Mouse (Mus musculus) cerebellum, postnatal 25 days (tissue): ENCODE measurements around the gene Rai1.

Experiments used
- DNase-seq, 2 experiments: peaks; one replicate each; pipeline ENCODE4 v3.0.0; 2021; ENCODE audit warnings: mixed read lengths in 2 of 2

Gene Rai1

DNA sequence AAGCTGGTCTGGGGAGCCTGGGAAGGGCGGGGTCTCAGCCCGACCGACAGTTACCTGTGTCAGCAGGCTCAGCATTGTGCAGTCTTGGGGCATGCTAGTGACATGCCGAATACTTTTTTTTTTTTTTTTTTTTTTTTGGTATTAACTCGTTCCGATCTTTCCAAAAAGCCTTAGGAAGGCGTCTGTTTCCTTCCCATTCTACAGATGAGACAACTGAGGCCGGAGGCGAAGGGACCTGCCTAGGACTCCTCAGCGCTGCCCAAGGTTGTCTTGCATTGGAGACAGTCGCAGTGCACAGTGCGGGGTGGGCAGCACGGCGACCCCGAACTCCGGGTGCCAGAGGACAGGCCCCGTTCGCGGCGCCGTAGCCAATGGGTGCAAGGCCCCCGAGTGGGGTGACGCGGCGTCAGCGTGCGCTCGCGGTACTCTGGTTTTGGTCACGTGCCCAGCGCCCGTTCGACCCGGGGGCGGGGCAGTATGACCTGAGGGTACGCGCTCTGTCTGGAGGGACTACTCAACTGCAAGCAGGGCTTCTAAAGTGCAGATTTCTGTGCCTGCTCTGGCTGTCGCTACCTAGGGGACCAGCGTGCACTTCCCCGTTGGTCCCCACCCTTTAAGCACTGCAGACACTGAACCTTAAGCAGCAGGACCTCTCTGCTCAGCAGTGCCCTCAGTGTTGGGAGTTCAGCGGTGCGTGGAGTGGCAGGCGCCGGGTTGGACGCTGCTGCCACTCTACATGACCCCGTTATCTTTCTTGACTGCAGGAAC is 117.8 kb downstream of the Rai1 start, which contains the start of gene Srebf1:
Gene Srebf1 (minus strand): TSS at position 113 of the 768 bp plus-strand sequence.
- DNase-seq: peak; percentile 62 to 77

DNA sequence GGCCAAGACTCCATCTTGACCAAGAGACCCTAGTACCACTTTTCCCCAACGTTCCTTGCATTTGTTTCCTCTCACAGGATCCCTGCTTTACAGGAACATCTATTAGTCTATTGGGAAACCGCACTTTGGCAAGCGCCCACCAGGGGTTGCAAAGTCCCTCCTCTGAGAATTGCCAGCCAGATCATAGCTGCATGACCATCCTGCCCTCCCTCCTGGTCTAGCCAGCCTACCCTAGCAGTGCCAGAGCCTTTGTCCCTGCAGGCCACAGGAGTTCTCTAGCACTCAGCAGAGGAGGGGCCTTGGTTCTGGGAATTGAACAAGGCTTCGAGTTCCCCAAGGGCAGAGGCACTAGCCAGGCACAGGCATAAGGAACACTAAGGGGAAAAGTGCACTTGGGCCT is 119.9 kb downstream of the Rai1 start:
- DNase-seq: no peak

DNA sequence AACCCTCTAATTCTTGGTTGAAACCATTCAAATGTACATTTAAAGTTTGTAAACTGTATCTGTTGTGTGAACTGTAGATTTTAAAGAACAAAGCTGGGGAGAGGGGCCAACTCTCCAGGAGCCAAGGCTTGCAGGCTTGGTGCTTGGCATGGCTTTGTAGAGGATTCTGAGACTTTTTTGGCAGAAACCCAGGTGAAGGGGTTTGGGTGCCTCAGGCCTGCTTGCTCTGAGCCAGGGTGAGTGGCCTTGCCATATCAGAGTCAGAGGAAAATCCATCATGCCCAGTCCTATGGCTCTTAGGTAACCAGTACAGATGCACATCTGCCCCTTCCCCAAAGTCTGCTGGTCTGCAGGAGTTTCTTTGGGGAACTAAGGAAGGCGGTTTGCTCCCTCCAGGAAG is 121.1 kb downstream of the Rai1 start:
- DNase-seq: no peak

DNA sequence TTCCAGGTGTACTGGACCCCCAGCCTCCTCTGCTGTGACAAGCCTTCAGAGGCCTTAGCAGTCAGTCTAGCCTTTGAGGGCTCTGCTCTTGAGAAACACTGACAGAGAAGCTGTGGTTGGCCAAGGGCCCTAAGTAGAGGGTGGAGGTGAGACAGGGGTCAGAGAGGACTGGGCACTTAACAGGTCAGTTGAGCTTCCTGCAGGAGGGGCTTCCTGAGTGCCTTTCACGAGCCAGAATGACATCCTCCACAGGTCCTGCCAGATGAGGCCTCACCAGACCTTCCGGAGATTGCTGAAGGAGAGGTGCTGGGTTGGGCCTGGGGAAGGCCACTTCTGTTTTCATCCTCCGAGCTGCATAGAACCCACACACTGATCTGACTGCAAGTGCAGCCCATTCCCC is 123.7 kb downstream of the Rai1 start:
- no peak for DNase-seq

DNA sequence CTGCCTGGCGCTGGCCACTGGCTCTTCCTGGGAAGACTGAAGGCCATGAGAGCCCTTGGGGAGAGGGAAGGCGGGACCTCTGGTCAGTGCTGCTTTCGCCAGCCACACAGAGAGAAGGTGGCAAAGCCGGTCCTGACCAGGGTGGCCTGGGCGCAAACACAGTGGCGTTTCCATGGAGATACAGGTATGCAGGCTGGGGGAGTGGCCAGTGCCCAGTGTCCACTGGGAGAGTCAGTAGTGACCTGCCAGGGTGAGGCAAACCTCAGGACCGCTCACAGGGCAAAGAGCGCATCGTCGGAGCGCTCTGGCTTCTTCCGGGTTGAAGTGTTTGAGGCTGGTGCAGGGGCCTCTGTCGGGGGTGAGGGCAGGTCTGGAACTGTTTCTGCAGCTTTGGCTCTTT is 125.0 kb downstream of the Rai1 start:
- no peak for DNase-seq

DNA sequence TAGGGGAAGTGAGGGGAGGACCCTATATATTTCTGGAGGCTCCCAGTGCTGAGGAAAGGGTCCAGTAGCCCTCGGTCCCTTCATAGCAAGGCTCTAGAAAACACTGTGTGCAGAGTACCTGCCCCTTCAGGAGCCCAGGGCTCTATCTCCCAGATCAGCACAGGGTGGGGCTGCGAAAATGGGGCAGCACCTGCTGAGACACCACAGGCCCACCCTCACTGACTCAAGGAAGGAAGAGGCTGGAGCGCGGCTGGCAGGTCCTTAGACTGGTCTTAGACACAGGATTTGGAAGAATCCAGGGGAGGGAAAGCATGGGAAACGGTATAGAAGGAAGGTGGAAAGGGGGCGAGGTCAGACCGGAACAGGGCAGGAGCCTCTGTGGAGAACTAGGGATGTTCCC is 125.7 kb downstream of the Rai1 start:
- DNase-seq: no peak

DNA sequence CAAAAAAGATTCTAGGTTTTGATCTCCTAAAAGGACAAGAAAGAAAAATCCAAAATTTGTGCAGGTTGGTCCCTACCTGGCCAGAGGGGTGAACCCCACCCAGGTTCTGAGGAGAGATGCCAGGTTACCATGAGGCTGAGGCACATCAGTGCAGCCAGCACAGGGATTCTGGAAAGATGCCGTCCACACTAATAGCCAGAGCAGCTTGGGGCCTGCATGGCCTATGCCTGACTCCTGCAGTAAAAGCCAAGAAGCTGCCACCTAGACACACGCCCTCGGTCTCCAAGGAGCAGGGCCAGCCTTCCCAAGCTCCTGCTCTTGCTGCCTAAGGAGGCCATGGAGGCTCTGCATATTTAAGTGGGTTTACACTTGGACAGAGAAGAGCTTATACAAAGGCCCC is 126.5 kb downstream of the Rai1 start:
- peak; percentile 49 to 63 for DNase-seq

DNA sequence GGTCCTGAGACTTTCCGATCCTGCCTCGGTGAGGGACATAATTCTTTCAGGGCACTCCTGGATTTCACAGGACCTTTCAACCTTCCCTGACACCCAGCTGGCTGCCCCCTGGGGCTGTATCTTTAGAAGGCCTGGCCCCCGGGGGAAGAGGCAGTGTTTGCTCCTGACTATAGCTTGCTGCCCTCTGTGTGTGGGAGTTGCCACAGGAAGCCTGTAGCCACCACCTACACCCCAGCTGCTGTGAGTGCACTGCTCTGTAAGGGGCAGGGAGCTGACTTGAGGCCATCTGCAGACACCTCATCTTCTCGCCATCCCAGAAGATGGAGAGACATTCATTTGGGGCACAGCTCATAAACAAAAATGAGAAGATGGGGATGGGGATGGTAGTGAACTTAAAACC is 127.1 kb downstream of the Rai1 start:
- no peak for DNase-seq

DNA sequence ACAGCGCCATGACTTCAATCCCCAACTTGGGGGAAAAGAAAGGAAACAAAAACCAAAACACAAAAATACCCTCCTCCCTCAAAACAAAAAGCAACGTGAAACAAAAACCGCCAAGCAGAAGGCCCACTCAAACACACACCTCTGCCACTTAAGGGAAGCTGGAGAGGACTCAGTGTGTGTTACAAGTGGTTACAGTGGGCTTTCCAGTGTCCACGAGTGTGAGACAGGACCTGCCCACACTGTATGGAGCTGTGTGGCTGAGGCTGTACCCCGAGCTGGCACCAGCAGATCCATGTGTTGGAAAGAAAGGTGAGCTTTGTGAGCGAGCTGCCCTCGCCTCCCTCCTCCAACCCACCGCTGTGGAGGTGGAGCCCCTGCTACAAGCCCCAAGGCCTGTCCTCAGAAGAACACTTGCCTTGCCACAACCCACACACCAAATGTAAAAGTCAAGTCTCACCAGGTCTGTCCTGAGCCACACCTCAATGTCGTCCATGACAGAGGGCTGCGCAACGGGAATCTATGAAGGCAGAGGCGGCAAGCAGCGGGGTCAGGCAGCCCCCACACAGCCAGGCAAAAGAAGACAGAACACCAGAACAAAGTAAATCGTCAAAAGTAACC is 127.7 kb downstream of the Rai1 start:
- no peak for DNase-seq

DNA sequence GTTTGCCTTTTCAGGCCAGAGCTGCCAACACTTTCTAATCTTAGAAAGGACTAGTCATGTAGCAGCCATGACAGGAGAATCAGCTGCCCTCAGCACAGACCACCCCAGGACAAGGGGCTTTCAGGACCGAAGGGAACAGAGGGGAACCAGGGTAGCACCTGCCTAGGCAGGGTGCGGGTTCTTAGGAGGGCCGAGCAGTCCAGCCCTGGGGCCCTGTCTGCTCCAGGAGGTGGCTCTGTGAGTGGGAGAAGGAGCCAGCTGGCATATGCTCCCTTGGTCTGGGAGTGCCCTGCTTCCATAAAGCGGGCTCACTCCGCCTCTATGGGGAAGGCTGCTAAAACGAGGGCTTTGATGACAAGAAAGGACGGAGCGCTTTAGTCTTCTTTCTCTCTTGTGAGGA is 128.4 kb downstream of the Rai1 start:
- peak; percentile 80 to 84 for DNase-seq

DNA sequence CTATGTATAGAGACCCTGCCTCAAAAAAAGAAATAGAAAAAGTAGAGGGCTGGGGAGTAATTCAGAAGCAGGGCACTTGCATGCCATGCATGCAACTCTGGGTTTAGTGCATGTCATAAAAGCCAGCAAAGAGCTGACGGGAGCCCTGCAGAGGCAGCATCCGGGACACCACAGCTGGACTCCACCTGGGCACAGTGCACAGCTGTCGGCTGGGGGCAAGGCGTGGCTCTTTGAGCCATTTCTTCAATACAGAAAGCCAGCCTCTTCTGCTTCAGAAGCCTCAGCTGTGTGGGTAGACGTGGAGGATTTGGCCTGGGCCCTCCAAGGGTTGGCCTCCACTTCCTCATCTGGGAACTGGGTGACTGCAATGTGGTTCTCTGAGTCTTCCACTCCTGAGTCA is 130.5 kb downstream of the Rai1 start:
- DNase-seq: no peak

DNA sequence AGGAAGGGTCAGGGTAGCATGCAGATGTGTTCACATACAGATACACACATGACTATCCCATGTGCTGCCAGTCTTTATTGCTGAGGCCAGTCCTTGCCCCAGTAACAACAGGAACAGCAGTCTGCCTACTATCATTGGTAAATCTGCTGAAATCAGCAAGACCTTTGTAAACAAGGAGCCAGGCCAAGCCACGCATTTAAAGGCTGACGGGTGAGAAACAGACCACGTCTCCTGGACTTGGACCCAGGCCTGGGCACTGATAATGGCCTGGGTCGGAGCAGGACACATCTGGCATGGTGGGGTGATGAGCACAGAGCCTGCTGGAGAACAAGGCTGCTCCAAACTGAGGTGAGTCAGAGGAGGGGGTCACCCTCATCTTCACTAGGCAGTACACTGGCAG is 135.7 kb downstream of the Rai1 start:
- DNase-seq: no peak

DNA sequence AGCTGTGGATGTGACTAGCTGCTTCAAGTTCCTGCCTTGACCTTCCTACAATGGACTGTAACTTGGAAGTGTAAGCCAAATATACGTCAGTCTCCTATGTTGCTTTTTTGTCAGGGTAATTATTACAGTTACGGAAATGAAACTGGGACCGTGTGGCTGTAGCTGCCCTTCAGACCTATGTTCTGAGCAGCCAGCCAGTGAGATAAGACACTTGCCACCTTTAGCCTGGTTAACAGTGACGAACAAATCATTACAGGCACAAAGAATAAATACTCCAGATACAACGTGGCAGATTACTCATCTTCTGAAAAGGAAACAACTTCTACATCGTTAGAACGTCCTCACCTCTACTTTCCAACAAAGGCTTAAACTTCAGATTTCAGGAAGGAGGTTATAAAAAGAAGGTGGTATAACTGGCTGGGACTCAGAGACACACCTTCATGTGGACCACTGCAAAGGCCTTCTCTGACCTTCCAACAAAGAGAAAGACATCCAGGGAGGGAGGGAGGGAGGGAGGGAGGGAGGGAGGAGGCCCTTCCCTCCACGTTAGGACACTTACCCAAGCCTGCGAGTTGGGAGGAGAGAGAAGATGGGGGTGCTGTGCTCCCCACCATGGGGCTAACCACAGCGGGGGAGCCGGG is 139.8 kb downstream of the Rai1 start:
- DNase-seq: no peak

DNA sequence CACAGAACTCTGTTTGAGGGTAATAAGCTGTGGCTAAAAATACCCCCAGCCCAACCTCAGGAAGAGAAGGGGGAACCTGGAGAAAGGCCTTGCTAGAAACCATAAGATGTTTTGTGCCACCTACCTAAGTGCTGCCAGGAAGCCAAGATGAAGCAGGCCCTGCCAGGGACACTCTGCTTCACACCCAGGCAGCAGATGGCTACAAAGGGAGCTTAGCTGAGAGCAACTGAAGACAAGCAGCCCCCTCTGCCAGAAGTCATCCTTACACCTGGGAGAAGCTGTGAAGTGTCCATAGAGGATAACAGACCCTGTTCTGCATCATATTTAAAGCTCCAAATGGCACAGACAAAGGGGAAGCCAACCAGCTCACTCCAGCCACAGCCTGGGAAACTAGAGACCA is 141.3 kb downstream of the Rai1 start:
- peak; percentile 50 to 56 for DNase-seq

DNA sequence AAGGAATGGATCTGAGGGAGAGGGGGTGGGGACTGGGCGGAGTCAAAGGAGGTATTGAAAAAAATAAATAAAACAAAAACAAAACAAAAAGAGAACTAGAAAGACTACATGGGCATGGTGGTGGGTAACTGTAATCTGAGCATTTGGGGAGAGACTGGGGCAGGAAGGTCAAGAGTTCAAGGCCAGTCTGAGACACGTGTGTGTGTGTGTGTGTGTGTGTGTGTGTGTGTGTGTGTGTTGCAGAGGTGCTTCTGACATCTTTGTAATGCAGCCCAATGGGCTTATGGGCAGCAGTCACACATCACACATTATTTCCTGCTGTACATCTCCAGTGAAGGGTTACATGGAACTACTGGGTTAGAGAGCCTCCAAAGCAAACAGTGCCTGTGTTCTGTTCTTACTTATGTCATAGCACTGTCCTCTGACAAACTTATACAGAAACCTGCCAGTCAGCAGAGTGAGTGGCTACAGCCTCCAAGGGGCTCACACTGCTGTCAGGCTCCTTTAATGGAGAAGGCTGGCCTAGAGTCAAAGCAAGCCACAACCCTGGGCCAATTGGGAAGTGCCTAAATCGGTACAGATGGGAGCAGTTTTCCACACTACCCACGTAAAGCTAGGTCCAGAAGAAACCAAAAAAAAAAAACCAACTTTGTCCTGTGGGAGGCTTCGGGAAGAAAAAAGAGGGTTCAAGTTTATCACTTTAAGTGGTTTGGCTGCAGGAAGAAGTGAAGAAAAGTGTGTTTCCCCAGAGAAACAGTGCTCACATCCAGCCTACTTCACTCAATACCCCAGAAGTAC is 143.1 kb downstream of the Rai1 start:
- peak; percentile 63 to 76 for DNase-seq
